Mouse (Mus musculus) kidney, embryonic 14.5 days (tissue): ENCODE data around the gene Bri3. TPM values are rescaled to one million over a fixed set of nuclear protein-coding genes. Genes with fewer than 3 reads are reported as not detected.

ENCODE experiments used
- ATAC-seq: fragments of 200-750 bp; cut with Nextera tagmentation; 2 replicates; pipeline ENCODE4 v1.8.0; 2017; ENCODE audit warnings: moderate number of reproducible peaks, mild to moderate bottlenecking, moderate TSS enrichment, moderate library complexity; ENCODE audit not compliant: low FRiP score, low TSS enrichment
- H3K27ac ChIP-seq: fragments of 300-500 bp; sonication (generic); 2 replicates; pipeline ENCODE4 v1.5.1; 2014; ENCODE audit warnings: low read depth, mild to moderate bottlenecking, low read length, moderate library complexity, mixed read lengths
- H3K27me3 ChIP-seq: fragments of 300-500 bp; sonication (generic); 2 replicates; pipeline ENCODE4 v1.6.1; 2014; ENCODE audit warnings: mild to moderate bottlenecking, low read length; ENCODE audit not compliant: control insufficient read depth, insufficient read depth
- H3K36me3 ChIP-seq: fragments of 300-500 bp; sonication (generic); 2 replicates; pipeline ENCODE4 v1.6.1; 2014; ENCODE audit warnings: low read length, mixed read lengths; ENCODE audit not compliant: control insufficient read depth, insufficient read depth
- H3K4me1 ChIP-seq: fragments of 300-500 bp; sonication (generic); 2 replicates; pipeline ENCODE4 v1.6.1; 2014; ENCODE audit warnings: low read length, mixed read lengths; ENCODE audit not compliant: control insufficient read depth, insufficient read depth
- H3K4me2 ChIP-seq: fragments of 300-500 bp; sonication (generic); replicated peaks from 2 replicates; pipeline ENCODE4 v1.6.1; 2014; ENCODE audit warnings: low read depth, mild to moderate bottlenecking, low read length
- H3K4me3 ChIP-seq: fragments of 300-500 bp; sonication (generic); 2 replicates; pipeline ENCODE4 v1.5.1; 2014; ENCODE audit warnings: mild to moderate bottlenecking, low read length
- H3K9ac ChIP-seq: fragments of 300-500 bp; sonication (generic); 2 replicates; pipeline ENCODE4 v1.6.1; 2014; ENCODE audit warnings: low read depth, mild to moderate bottlenecking, low read length, moderate library complexity
- H3K9me3 ChIP-seq: fragments of 300-500 bp; sonication (generic); 2 replicates; pipeline ENCODE4 v1.6.1; 2016; ENCODE audit warnings: low read length; ENCODE audit not compliant: control insufficient read depth
- WGBS: fragments of 180-500 bp; shearing (Covaris S2); extraction: QIAGEN DNeasy Blood & Tissue Kit; methylation state at CpG from one replicate; pipeline ENCODE4 v1.1.7; 2014; 5-methylcytosine and 5-hydroxymethylcytosine counted together
- polyA plus RNA-seq: library from polyadenylated mRNA; unstranded; fragments of >200 nt; fragmentation: Nextera tagmentation; extraction: Ambion mirVana; gene quantifications from 2 replicates; pipeline ENCODE4 v1.2.1, GENCODE M21; 2014

Gene Bri3
- polyA plus RNA-seq, 1 experiment from 2014 or later: 136 TPM

DNA sequence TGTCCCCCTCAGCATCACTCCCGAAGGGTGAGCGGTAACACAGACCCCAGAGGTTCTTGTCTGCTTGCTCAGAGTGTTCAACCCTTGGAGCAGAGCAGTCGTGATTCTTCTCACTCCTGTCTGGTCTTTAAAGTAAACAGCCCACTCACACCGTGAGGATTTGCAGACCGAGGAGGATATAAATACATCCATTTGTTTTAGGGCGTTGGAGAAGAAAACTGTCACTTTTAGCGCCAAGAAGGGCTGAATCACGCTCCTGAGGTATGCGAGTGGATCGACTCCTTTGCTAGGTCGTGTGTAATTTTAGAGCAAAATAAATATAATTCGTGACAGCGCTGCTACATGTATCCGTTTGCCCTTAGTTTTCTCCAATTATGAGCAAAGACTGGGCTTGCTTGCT, 228.8 kb downstream of the Bri3 start:
- WGBS: 54% methylated on average over 14 of the region's 14 CpGs
- Histone ChIP-seq H3K9ac (no peak overlapping the region), H3K36me3 (no peaks in the 10 kb centered on the region), H3K4me2 (no peak overlapping the region), H3K27me3 (no peaks in the 10 kb centered on the region), H3K4me3 (no peak overlapping the region), H3K4me1 (no peaks in the 10 kb centered on the region), H3K27ac (no peak overlapping the region), H3K9me3 (no peaks in the 10 kb centered on the region)
- ATAC-seq: no peak

DNA sequence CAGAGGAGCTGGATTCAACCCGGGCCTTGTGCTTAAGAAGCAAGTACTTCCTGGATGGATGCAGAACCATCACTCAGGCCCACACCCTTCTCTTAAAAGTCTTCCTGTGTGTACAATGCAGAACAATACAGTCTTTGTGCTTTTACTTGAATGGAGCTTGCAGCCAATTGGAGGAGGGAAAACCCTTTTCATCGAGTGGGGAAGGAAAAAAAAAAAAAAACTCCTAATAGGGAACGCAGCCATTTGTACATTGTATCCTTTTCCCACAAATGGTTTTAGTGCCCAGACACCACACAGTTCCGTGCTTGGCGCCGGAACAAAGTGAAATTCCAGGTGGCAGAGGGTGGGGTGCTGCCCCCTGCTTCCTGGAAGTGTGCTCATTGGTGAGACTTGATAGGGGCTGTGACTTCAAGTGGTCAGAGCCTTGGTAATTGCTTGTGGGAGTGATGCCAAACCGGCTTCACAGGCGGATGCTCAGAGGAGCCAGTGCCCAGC, 235.5 kb downstream of the Bri3 start:
- H3K27me3 ChIP-seq: no peaks in the 10 kb centered on the region
- no peaks in the 10 kb centered on the region for H3K36me3 ChIP-seq
- H3K9ac ChIP-seq: no peak overlapping the region
- WGBS: 49% methylated on average over 8 of the region's 8 CpGs
- H3K4me3 ChIP-seq: no peak overlapping the region
- H3K27ac ChIP-seq: no peak overlapping the region
- ATAC-seq: no peak
- no peaks in the 10 kb centered on the region for H3K9me3 ChIP-seq
- H3K4me1 ChIP-seq: 0 out of 2 replicates have a peak, but pooled peaks cover 3% of the 10 kb centered on the region
- no peak overlapping the region for H3K4me2 ChIP-seq

DNA sequence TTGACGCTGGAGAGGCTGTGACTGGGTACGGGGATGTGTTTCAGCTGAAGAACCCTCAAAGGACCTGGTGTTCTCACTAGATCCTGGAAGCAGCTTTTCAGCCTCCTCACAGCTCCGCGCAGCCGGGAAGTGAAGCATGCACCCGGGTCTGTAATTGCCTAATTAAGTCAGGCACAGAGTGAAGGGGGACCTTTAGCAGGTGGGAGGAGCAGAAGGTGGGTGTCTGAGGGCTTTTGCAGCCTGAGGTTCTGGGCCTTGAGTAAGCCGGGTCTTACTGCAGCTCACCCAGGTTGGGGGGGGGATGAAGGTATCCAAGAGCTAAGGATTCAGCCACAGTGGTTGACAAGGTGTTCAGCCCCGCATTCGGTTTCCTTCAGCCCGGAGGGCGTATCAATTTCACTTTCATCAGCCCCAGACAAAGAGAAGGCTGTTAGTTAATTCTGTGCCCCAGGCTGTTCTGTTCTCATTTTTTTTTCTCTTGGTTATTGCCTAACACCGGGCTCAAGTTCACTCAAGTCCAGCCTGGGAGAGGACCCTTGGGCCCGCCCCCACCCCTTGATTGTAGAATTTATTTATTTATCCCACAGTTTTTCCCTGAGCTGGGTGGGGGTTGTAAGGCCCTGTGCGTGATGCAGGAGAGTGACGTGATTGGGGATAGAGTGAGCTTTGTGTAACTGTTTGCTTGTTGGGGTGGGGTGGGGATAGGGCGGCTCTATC, 239.6 kb downstream of the Bri3 start:
- ATAC-seq: 0 out of 2 replicates have a peak, but pooled peaks have one; percentile 55
- no peak overlapping the region for H3K4me2 ChIP-seq
- WGBS: 39% methylated on average over 16 of the region's 16 CpGs
- no peak overlapping the region for H3K27ac ChIP-seq
- no peak overlapping the region for H3K4me3 ChIP-seq
- H3K36me3 ChIP-seq: no peaks in the 10 kb centered on the region
- H3K9me3 ChIP-seq: no peaks in the 10 kb centered on the region
- no peaks in the 10 kb centered on the region for H3K27me3 ChIP-seq
- H3K4me1 ChIP-seq: 0 out of 2 replicates have a peak, but pooled peaks cover 3% of the 10 kb centered on the region
- H3K9ac ChIP-seq: no peak overlapping the region

DNA sequence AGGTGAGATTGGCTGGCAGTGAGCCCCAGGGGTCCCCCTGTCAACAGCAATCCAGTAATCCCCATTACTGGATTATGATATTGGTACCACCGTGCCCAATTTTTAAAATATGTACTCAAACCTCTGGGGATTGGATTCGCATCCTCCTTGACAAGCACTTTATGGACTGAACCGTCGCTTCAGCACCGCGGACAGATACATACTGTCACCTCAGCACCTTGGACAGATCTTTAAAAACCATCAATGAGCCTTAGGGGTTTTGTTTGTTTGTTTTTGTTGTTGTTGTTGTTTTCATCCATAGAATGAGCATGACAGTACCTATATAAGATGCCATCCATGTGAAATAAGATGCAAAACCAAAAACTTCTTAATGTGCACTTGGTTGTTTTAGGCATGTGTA, 247.1 kb downstream of the Bri3 start:
- no peaks in the 10 kb centered on the region for H3K27me3 ChIP-seq
- H3K4me1 ChIP-seq: no peaks in the 10 kb centered on the region
- no peak overlapping the region for H3K4me2 ChIP-seq
- no peak overlapping the region for H3K9ac ChIP-seq
- no peaks in the 10 kb centered on the region for H3K9me3 ChIP-seq
- WGBS: 13% methylated on average over 6 of the region's 6 CpGs
- no peaks in the 10 kb centered on the region for H3K36me3 ChIP-seq
- no peak for ATAC-seq
- H3K4me3 ChIP-seq: no peak overlapping the region
- no peak overlapping the region for H3K27ac ChIP-seq

Other genes with a start within 250 kb of the Bri3 start
- 85.2 and 97.1 TPM in 2 replicates for gene Ccz1, start 229.6 kb upstream of the Bri3 start, polyA plus RNA-seq
- gene Ocm, start 217.8 kb upstream of the Bri3 start, polyA plus RNA-seq: 6.5 and 8.2 TPM in 2 replicates
- 4.1 and 6.8 TPM in 2 replicates for gene Lmtk2, start 144.0 kb upstream of the Bri3 start, polyA plus RNA-seq
- gene Bhlha15, start 54.2 kb upstream of the Bri3 start, polyA plus RNA-seq: 0.28 TPM in 1 of 2 replicates, not detected in the other
- gene Tecpr1, start 20.8 kb upstream of the Bri3 start, polyA plus RNA-seq: 13.9 and 16.4 TPM in 2 replicates
- 9.0 and 13.2 TPM in 2 replicates for gene Baiap2l1, start 113.7 kb downstream of the Bri3 start, polyA plus RNA-seq